Mouse (Mus musculus) layer of hippocampus, adult 9-11 months (tissue): ENCODE measurements at regions not wholly inside any gene's neighbourhood (a gene's known extent, or its start where the extent isn't known, plus 50 kb on each side); places are given as distances from the start of the nearest gene placed in this dataset.

Experiments used
- DNase-seq: peaks from one replicate; pipeline ENCODE4 v3.0.0; 2022

DNA sequence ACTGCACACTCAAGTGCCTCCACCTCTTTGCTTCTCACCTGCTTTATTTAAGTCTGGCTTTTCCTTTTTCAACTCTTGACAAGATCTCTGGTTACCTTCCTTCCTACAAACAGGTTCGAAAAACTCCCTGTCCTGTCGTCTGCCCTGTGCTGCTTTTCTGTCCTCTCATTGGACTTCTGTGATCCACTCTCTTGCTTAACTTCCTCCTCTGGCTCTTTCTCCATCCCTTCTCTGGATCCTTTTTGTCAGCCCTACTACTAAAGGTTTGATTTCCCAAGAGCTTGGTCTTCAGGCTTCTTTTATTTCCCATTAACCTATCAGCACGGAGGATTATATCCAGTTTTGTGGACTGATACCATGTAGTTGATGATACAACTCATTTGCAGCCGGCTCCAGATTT is 149.8 kb downstream of the Satb1 start:
- DNase-seq, result no peak

DNA sequence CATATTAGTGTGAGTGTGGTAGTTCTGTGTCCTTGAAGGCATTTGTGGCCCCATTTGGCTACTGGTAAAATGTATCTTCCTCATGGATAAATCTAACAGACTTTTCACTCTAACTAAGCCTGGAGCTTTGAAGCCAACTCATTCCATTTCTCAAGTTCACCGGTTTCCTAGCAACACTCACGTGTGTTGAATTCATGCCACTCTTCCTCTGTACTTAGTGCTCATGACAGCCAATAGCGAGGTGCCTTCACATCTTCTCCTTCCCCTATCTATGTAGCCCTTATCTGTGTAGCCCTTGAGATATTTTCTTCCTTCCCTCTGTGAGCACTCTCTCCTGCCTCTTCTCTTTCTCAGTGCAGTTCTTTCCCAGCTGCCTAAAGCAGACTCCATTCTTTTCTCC is 150.7 kb downstream of the Satb1 start:
- DNase-seq, result no peak

DNA sequence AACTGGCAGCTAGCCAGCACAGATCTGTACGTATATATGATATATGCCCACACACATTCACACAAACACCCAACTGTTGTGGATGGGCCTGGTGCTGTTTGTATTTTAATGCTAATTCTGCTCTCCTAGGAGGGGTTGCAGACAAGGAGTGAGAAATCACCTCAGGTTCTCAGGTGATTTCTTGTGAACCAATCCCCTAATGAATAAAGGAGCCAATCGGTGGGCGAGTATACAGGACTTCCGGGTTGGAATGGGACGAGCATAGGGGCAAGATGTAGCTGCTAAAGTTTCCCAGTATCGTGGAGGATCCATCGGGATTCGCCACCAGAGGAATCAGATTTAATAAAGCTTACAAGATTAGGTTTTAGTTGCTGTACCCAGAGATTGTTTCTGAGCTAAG is 155.6 kb downstream of the Satb1 start:
- no peak for DNase-seq

DNA sequence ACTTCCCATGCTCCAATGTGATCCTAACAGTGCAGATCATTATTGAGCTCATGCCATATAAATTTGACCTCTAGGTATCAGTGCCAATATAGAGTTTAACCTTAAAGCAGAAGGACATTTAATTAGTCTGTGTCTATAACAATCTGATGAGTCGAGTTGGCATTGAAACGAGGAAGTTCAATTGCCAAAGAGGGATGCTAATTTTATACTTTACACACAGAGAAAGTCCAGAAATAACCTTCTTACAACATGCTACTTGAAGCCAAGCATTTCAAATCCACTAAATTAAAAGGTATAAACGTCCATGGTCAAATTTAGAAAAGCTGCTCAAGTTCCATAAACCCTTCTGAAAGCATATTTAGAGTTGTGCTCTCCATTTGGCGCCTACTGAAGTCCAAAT is 174.7 kb downstream of the Satb1 start:
- DNase-seq, result no peak

DNA sequence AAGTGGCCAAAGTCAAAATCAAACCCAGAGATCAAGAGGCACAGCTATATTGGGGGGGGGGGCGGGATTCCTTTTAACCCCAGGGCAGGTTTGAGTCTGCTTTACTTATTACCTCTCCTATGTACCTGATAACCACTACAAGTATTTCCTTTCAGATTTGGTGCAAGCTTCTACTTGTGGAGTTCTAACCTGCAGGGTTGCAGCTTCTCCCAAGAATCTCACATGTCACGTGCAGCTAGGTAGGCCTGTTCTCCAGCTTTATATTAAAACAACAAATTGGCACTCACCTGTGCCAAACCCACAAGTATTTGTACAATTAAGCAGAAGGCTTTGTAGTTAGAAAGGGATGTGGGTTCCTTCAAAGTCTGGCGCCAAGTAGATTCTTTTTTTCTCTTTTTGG is 179.2 kb downstream of the Satb1 start:
- DNase-seq, result no peak

DNA sequence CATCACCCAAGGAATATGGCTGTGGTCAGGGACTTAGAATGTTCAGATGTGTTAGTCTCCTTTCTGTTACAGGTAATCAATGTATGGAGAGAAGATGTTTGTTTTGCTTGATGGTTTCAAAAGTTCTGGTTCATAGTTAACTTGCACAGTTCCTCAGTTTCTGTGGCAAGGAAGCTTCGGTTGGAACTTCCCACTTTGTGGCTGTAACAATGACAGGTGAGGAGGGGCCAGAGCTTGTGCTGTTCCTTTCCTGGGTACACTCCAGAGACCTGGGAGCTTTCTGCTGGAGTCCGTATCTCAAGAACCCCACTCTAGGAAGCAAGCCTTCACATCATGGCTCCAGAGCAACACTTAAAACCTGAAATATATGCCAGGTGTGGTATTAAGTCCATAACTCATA is 181.2 kb downstream of the Satb1 start:
- DNase-seq, result no peak

DNA sequence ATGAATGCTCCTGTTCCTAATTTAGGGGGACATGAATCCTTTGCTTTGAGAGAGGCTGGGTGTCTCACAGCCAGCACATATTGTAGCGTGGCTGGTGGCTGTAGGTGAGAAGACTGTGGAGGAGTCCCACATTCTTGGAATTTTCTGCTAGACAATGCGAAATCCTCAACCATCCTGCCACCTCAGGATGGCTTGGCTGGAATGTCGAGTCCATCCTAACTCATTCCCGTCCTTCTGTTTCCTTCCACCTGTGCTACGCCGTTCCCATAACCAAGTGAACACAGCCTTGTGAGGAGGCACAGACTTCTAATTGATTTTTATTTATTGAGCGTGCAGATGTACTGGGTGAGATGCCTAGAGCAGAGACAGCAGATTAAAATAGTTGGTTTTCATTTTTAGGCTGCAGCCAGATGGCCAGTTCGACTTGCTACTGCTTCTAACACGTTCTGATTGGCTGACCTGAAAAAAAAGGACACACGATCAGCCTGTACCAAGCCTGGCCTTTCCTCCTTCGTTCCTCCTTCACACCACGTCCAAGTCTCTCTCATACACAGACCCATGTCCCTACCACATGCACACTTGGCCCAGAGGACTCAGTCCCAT is 183.8 kb downstream of the Satb1 start:
- peak; percentile 23 for DNase-seq

DNA sequence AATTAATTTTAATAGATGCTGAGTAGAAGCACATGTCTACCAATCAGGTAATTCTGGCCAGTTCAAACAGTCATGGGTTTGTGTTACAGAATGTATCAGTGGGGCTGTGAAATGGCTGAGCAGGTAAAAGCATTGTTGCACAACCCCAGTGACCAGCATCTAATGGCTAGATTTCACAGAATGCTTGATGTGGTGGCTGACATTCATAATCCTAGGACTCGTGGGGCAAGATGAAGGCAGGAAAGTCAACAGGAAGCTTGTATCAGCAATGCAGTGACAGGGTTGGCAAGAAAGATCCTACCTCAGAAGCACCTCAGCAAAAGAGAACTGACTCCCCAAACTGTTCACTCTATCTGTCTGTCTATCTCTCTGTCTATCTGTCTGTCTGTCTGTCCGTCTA is 186.7 kb downstream of the Satb1 start:
- DNase-seq, result no peak

DNA sequence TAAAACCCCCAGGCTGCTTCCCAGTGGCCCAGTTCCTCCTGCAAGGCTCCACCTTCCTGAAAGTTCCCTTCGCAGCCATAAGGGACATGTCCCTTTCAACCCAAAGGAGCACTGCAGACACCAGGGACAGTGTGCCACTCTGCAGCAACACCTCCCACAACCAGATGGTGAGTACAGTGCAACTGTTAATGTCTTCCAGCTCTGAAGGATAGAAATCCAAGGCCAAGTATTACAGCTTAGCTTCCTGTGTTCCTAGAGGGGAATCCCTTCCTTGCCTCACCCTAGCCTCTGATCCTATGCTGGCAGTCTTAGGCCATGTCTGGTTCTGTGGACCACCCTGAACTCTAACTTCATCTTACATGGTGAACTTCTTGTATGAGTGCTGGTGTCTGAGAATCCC is 187.2 kb downstream of the Satb1 start:
- no peak for DNase-seq

DNA sequence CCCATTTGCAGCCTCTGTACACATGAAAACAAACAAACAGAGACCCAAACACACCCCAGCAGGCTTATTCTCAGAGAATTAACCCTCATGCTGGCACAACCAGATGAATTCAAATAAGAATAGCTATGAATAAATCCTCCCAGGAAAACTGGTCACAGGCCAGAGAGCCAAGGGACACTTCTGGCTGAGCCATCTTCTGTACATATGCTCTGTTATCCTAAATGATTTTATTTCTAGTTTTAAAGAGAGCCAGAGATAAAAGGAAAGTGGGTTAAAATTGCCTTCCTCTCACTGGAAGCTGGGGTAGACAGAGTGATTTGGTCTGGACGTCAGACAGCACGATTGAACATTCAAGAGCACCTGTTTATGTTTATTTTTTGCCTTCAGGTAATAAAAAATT is 190.4 kb downstream of the Satb1 start:
- DNase-seq, result no peak

DNA sequence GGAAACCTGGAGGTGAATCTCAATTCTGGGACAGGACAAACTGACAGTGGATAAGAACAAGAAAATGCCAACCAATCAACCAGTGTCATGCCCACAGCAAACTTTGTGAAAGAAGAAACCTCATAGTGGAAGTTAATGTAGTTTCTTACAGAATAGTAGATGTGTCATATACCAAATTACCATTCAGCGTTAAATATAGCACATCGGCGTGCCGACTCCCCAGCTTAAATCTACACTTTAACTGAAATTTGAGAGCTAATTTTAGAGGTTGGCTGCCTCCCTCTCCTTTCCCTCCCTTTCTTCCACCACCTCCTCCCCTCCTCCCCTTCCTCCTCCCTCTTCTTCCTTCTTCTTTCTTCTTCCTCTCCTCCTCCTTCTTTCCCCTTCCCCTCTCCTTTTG is 197.2 kb downstream of the Satb1 start:
- no peak for DNase-seq

DNA sequence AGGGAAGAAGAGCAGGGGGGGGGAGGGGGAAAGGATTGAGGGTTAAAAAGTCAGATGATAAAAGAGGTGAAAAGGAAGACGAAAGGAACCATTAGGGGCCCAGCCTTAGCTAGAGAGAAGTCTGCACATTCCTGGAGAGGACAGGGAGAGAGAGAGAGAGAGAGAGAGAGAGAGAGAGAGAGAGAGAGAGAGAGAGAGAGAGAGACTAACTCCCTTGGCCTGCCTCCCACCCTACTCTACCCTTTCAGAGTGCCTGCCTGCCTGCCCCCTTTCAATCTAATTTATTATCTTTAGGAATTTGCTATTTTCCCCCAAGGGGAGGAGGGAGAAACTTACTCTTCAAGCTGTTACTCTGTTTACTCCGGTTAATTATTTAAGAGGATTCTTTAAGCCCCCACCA is 201.5 kb downstream of the Satb1 start:
- DNase-seq, result no peak

DNA sequence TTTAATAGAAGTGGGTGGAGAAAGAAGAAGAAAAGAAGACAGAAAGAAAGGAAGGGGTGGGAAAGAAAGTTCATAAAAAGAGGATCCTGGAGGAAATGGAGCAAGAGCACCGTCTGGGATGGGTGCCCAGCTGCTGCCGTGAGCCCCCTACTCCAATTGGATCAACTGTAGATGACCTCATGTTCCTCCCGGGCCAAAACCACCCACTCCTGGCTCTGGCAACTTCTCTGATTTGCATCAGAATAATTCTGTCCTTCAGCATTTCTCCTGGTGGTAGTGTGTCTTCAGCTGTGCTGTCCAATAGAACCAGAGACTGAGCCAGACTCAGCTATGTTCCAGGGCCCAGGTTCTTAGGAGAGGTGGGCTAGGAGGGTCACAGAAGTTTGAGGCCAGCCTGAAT is 212.6 kb downstream of the Satb1 start:
- no peak for DNase-seq

DNA sequence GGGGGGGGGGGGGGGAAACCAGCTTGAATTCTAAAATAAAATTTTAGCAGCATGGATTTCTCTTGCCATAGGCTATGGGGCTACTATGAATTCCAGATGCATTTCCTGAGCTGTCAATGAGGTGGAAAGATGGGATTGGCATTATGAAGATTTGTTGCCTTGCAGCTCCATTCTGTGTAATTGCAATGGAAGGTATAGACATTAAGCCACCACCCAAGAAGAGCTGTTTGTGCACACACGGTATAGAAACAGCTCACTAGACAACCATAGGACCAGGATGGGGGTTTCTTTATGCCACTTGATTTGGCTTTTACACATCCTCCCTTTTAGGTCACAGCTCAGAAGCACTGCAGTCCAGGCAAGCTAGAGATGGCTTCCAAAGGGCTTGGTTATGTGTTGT is 247.8 kb downstream of the Satb1 start:
- DNase-seq, result no peak

DNA sequence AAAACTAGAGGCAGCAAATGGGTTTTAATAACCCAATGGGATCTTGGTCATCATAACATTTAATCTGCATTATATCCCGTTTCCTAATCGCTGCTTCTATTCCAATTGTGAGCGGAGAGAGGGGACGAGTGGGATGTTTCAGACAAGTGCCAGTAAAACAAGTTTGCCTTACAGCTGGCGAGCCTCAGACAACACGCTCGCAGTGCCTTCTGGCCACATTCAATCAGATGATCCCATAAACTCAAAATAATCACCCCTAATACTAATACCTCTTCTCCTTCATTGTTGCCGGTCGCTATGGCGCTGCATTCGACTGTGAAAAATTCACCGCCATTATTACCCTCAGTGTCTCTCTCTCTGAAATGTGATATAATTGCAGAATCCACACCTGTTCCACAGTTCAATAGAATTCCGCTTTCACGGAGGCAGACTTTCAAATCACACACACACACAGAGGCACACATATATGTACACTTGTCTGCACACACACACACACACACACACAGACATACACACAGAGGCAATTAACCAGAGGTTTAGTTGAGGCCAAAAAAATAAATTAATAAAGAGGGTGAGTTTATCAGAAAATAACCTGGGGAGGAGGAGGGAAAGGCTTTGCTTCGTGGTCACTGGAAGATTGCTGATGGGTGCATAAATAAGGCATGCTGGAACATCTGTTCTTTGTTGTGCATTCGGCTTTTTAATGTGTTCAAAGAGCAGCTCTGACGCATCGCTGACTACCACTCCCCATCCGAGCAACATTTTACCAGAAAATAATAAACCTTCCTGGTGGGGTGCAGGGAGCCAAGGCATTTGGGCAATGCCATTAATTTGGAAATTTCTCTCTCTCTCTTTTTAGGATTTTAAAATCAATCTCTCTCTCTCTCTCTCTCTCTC is 248.9 kb downstream of the Satb1 start:
- DNase-seq, result peak; percentile 15

DNA sequence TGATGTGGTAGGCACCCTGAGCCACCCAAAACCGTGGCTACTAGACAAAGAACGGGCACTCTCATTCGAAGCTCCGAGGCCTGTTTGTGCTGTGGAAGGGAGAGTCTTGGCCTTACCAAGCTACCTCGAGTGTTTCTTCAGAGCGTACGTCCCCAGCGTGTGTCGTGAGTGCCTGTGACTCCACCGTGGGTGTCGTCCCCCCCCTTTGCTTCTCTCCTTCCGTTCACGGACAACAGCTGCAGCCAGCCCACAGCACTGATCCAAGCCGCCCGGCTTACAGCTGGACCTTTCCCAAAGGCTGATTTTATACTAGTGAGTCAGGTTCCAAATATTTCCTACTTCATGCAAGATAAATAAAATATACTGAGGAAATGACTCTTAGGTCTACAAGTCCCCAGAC is 249.8 kb downstream of the Satb1 start:
- DNase-seq, result no peak

DNA sequence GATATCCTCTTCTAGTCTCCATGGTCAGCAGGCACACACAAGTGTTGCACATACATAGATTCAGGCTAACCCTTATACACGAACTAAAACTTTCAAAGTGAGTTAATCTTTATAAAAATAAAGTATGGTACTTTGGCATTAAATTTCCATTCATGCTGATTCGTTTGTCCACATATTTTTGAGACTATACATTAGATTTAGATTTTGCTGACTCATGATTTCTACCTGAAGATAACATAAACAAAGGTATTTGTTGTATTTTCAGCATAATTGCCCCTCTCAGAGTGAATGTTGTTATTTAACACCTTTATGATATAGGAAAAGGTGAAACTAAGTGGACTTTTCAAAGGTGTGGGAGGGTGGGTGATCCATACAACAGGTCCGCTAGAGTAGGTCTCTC is 277.2 kb downstream of the Satb1 start:
- no peak for DNase-seq

DNA sequence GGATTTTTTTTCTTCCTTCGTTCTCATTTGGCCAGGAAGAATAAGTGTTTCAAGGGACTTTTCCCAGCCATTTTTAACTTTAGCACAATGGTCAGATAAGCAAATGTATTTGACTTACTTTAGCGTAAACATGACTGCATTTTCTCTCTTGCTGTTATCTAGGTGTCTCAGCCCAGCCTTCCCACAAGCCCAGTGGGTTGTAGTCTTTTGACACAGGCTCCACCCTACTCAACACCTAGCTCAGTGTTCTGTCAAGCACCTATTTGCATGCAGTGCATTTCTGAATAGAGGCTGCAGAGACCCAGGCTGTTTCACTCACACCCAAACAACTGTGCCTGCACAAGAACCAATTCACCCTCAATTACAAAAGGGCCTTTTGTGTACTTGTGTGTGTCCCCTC is 278.6 kb downstream of the Satb1 start:
- DNase-seq, result no peak

DNA sequence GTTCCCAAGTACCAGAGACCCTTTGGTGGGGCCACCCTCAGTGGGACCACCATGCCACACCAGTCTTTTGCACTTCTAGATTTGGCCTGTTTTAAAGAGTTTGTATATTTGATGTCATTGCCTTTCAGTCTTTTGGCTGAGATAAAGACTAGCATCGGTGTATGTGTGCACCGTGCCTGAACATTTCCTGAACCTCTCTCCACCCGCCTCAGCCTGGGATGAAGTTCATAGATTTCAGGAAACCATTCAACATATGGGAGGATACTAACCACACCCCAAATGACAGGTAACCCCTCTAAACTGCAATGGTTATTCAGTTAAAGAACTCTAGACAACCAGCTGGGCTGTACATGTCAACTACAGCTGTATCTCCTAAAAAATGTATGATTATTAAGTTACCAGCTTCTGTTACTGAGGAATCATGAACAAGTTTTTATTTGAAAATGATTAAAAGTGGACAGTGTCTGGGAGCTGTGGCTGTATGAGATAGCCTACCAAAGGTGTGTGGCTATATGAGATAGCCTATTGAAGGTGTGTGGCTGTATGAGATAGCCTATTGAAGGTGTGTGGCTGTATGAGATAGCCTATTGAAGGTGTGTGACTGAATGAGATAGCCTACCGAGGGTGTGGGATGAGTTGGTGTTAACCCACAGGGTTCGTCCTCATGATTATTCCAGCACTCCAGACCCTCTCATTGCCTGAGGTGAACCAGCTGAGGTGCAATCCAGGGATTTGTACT is 280.6 kb downstream of the Satb1 start:
- DNase-seq, result no peak

DNA sequence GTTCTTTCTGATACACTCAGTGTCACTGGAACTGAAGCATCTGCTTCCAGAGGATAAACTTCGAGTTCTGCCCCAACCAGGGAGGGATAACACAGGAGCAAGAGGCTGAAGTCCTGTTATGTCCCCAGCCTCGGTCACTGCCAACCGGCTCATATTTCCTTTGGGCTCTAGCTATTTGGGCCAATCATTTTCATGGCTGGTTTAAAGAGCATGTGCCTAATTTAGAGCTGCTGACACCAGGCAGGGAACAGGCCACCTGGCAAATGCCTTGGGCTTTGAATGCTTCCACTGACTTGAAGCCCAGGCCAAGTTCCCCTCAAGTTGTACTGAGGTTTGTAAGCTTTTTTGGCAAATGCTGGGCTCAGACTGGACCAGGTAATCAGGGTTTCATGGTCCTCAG is 286.1 kb downstream of the Satb1 start:
- no peak for DNase-seq

DNA sequence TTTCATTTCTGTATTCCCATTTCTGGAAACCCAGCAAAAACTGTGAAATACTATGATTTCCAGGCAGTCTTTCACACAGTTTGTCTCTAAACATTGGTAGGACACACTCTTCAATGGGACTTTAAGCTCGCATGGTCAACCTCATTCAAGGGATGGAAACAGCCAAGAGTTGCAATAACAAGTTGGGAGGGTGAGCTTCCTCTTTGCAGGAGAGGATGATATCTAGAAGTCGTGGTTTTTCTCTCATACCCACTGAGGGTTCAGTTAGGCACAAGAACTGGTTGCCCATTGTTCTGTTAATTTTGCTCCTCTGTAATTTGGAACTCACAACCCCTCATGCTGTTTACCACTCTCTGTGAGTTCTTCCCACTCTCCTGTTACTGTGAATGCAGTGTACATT is 290.5 kb downstream of the Satb1 start:
- no peak for DNase-seq

DNA sequence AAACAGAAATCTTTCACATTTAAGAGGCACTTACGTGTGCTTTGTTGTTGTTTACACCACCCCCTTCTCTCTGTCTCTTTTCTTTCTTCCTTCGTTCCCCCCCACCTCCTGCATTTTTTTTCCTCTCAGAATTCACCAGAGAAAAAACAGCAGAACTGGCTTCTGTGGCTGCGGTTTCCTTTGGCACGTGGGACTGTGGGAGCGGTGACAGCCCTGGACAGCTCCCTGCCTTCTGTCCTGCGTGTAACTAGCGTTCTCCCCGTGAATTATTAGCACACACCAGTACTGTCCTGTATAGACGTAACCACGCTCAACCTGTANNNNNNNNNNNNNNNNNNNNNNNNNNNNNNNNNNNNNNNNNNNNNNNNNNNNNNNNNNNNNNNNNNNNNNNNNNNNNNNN is 298.4 kb downstream of the Satb1 start:
- no peak for DNase-seq

DNA sequence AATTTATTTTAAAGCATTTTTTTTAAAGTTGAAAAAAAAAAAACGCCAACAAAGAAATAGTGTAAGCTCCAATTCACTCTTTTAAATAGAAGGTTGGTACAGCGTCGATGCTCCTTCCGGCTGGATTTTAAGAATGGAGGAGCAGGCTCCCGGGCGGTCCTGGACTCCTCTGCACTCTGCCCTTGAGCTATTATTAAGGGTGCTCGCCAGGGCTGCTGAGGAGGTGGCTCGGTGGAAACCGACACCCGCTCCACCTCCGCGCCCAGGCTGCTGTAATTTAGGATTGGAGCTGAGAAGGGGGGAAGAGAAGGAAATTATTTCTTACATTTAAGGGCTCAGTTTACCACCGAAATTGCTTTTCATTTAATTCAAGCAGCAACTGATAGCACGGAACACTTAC is 298.8 kb downstream of the Satb1 start:
- DNase-seq, result no peak

DNA sequence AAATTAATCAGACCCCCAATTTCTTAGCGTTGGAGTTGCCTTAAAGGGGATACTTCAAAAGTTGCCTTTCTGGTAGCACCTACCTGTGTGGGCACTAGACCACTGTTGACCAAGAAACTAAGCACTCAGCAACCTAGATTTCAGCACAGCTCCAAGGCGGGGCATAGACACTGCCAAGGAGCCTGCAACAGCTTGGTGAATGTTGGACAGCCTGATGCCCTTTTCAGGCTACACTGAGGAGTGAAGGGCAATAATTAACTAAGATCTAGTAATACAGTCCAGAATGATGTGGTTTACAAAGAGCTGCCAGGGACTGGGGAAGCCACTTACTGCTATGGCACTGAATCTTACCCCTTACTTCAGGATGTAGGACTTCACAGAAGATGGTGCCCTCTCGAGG is 304.9 kb downstream of the Satb1 start:
- no peak for DNase-seq
